Mouse (Mus musculus): ENCODE results near the gene Abhd16a. TPM values are rescaled to one million over a fixed set of nuclear protein-coding genes. Genes with fewer than 3 reads are reported as not detected.

Gene Abhd16a
- polyA plus RNA-seq, 1 experiment from 2014 or later = 58.9 TPM

GRCm38 (mm10) chr17:35092403-35093198, 3.5 kb downstream of the Abhd16a start:
- Histone ChIP-seq H3K9me3 (replicated peaks) (no peaks in the 10 kb centered on the region), H3K4me1 (replicated peaks) (peaks cover 18% of the 10 kb centered on the region), H3K36me3 (peaks cover 70% of the 10 kb centered on the region), H3K27me3 (replicated peaks) (no peaks in the 10 kb centered on the region), H3K9ac (no peak overlapping the region), H3K4me3 (no peak overlapping the region), H3K27ac (ENCODE audit: poor library complexity, severe bottlenecking) (no peak overlapping the region), H3K4me2 (no peak overlapping the region)
- WGBS = 89% methylated on average over 14 of the region's 14 CpGs
- ATAC-seq (ENCODE audit: insufficient number of reproducible peaks, low FRiP score) = no peak

- 0 out of 2 replicates have a peak overlapping the region, but pooled peaks have one; percentile 11 for H3K9ac ChIP-seq
- H3K36me3 ChIP-seq = peaks cover 90% of the 10 kb centered on the region
These were observed 5.7 kb downstream of the Abhd16a start for GRCm38 (mm10) chr17:35094475-35095365.

GRCm38 (mm10) chr17:35096597-35096996, 7.5 kb downstream of the Abhd16a start:
- WGBS = 81% methylated on average over 12 of the region's 12 CpGs
- peak overlapping the region; percentile 38; the same call in 1 of the 2 replicates for H3K9ac ChIP-seq
- ATAC-seq (ENCODE audit: insufficient number of reproducible peaks, low FRiP score) = no peak
- H3K4me2 ChIP-seq = no peak overlapping the region
- no peaks in the 10 kb centered on the region for H3K27me3 ChIP-seq (replicated peaks)
- no peaks in the 10 kb centered on the region for H3K9me3 ChIP-seq (replicated peaks)
- peaks cover 16% of the 10 kb centered on the region for H3K4me1 ChIP-seq (replicated peaks)
- H3K4me3 ChIP-seq = no peak overlapping the region
- H3K36me3 ChIP-seq = peaks cover 96% of the 10 kb centered on the region
- no peak overlapping the region for H3K27ac ChIP-seq (ENCODE audit: poor library complexity, severe bottlenecking)

More at GRCm38 (mm10) chr17:35094475-35095365, 5.7 kb downstream of the Abhd16a start:
- no peaks in the 10 kb centered on the region for H3K9me3 ChIP-seq (replicated peaks)
- no peaks in the 10 kb centered on the region for H3K27me3 ChIP-seq (replicated peaks)
- H3K4me1 ChIP-seq (replicated peaks) = peaks cover 18% of the 10 kb centered on the region
- H3K27ac ChIP-seq (ENCODE audit: poor library complexity, severe bottlenecking) = no peak overlapping the region
- WGBS = 72% methylated on average over 15 of the region's 15 CpGs
- no peak overlapping the region for H3K4me3 ChIP-seq
- ATAC-seq (ENCODE audit: insufficient number of reproducible peaks, low FRiP score) = no peak
- H3K4me2 ChIP-seq = no peak overlapping the region

GRCm38 (mm10) chr17:35097164-35097655, 8.1 kb downstream of the Abhd16a start:
- no peaks in the 10 kb centered on the region for H3K9me3 ChIP-seq (replicated peaks)
- no peak overlapping the region for H3K4me3 ChIP-seq
- no peak overlapping the region for H3K27ac ChIP-seq (ENCODE audit: poor library complexity, severe bottlenecking)
- peaks cover 96% of the 10 kb centered on the region for H3K36me3 ChIP-seq
- H3K4me1 ChIP-seq (replicated peaks) = peaks cover 21% of the 10 kb centered on the region
- ATAC-seq (ENCODE audit: insufficient number of reproducible peaks, low FRiP score) = no peak
- H3K27me3 ChIP-seq (replicated peaks) = no peaks in the 10 kb centered on the region
- no peak overlapping the region for H3K4me2 ChIP-seq
- H3K9ac ChIP-seq = no peak overlapping the region
- 88% methylated on average over 12 of the region's 12 CpGs for WGBS

GRCm38 (mm10) chr17:35100196-35100765, 11.2 kb downstream of the Abhd16a start:
- H3K9ac ChIP-seq = 0 out of 2 replicates have a peak overlapping the region, but pooled peaks have one; percentile 17
- no peak overlapping the region for H3K4me2 ChIP-seq
- no peaks in the 10 kb centered on the region for H3K27me3 ChIP-seq (replicated peaks)
- no peak for ATAC-seq (ENCODE audit: insufficient number of reproducible peaks, low FRiP score)
- H3K27ac ChIP-seq (ENCODE audit: poor library complexity, severe bottlenecking) = no peak overlapping the region
- H3K9me3 ChIP-seq (replicated peaks) = no peaks in the 10 kb centered on the region
- H3K4me3 ChIP-seq = no peak overlapping the region
- peaks cover 29% of the 10 kb centered on the region for H3K4me1 ChIP-seq (replicated peaks)
- H3K36me3 ChIP-seq = peaks cover 86% of the 10 kb centered on the region
- WGBS = 52% methylated on average over 10 of the region's 10 CpGs

- Histone ChIP-seq H3K4me3 (no peak overlapping the region), H3K36me3 (peaks cover 77% of the 10 kb centered on the region), H3K27me3 (replicated peaks) (no peaks in the 10 kb centered on the region), H3K4me2 (no peak overlapping the region), H3K27ac (ENCODE audit: poor library complexity, severe bottlenecking) (no peak overlapping the region), H3K9ac (no peak overlapping the region), H3K4me1 (replicated peaks) (peaks cover 29% of the 10 kb centered on the region), H3K9me3 (replicated peaks) (no peaks in the 10 kb centered on the region)
- 87% methylated on average over 11 of the region's 11 CpGs for WGBS
- ATAC-seq (ENCODE audit: insufficient number of reproducible peaks, low FRiP score) = no peak
These were observed 12.1 kb downstream of the Abhd16a start for GRCm38 (mm10) chr17:35101161-35101560.

- 69% methylated on average over 8 of the region's 8 CpGs for WGBS
- Histone ChIP-seq H3K4me3 (no peak overlapping the region), H3K27me3 (replicated peaks) (no peaks in the 10 kb centered on the region), H3K27ac (ENCODE audit: poor library complexity, severe bottlenecking) (no peak overlapping the region), H3K9me3 (replicated peaks) (no peaks in the 10 kb centered on the region), H3K9ac (no peak overlapping the region), H3K4me2 (no peak overlapping the region), H3K36me3 (peaks cover 66% of the 10 kb centered on the region), H3K4me1 (replicated peaks) (peaks cover 29% of the 10 kb centered on the region)
- no peak for ATAC-seq (ENCODE audit: insufficient number of reproducible peaks, low FRiP score)
These were observed 13.2 kb downstream of the Abhd16a start for GRCm38 (mm10) chr17:35102299-35102698.

- H3K4me1 ChIP-seq (replicated peaks) = peaks cover 29% of the 10 kb centered on the region
- H3K4me2 ChIP-seq = no peak overlapping the region
- no peak for ATAC-seq (ENCODE audit: insufficient number of reproducible peaks, low FRiP score)
- no peak overlapping the region for H3K4me3 ChIP-seq
- WGBS = 52% methylated on average over 6 of the region's 6 CpGs
- no peak overlapping the region for H3K27ac ChIP-seq (ENCODE audit: poor library complexity, severe bottlenecking)
- H3K9ac ChIP-seq = no peak overlapping the region
- peaks cover 57% of the 10 kb centered on the region for H3K36me3 ChIP-seq
- no peaks in the 10 kb centered on the region for H3K27me3 ChIP-seq (replicated peaks)
- H3K9me3 ChIP-seq (replicated peaks) = no peaks in the 10 kb centered on the region
These were observed 14.2 kb downstream of the Abhd16a start for GRCm38 (mm10) chr17:35103221-35103690.

GRCm38 (mm10) chr17:35104079-35104478, 15.0 kb downstream of the Abhd16a start:
- H3K4me3 ChIP-seq = no peak overlapping the region
- H3K27me3 ChIP-seq (replicated peaks) = no peaks in the 10 kb centered on the region
- no peak overlapping the region for H3K4me2 ChIP-seq
- no peak for ATAC-seq (ENCODE audit: insufficient number of reproducible peaks, low FRiP score)
- H3K9me3 ChIP-seq (replicated peaks) = no peaks in the 10 kb centered on the region
- peaks cover 49% of the 10 kb centered on the region for H3K36me3 ChIP-seq
- H3K4me1 ChIP-seq (replicated peaks) = peaks cover 29% of the 10 kb centered on the region
- no peak overlapping the region for H3K9ac ChIP-seq
- WGBS = 83% methylated on average over 7 of the region's 7 CpGs
- H3K27ac ChIP-seq (ENCODE audit: poor library complexity, severe bottlenecking) = no peak overlapping the region

GRCm38 (mm10) chr17:35104754-35105153, 15.7 kb downstream of the Abhd16a start:
- Histone ChIP-seq H3K9ac (no peak overlapping the region), H3K36me3 (peaks cover 42% of the 10 kb centered on the region)
- WGBS = 52% methylated on average over 6 of the region's 6 CpGs

More at GRCm38 (mm10) chr17:35104754-35105153, 15.7 kb downstream of the Abhd16a start:
- no peaks in the 10 kb centered on the region for H3K27me3 ChIP-seq (replicated peaks)
- H3K4me1 ChIP-seq (replicated peaks) = peaks cover 29% of the 10 kb centered on the region
- no peak for ATAC-seq (ENCODE audit: insufficient number of reproducible peaks, low FRiP score)
- no peak overlapping the region for H3K4me3 ChIP-seq
- no peak overlapping the region for H3K27ac ChIP-seq (ENCODE audit: poor library complexity, severe bottlenecking)
- H3K4me2 ChIP-seq = no peak overlapping the region
- H3K9me3 ChIP-seq (replicated peaks) = no peaks in the 10 kb centered on the region
